Mouse (Mus musculus) ZHBTc4 (cell line): ENCODE data around the gene Ccng1.

ENCODE experiments used
- DNase-seq: peaks from one replicate; pipeline ENCODE4 v3.0.0-alpha.2; 2011; ENCODE audit warnings: low read depth, low spot score

The Ccng1 gene

DNA sequence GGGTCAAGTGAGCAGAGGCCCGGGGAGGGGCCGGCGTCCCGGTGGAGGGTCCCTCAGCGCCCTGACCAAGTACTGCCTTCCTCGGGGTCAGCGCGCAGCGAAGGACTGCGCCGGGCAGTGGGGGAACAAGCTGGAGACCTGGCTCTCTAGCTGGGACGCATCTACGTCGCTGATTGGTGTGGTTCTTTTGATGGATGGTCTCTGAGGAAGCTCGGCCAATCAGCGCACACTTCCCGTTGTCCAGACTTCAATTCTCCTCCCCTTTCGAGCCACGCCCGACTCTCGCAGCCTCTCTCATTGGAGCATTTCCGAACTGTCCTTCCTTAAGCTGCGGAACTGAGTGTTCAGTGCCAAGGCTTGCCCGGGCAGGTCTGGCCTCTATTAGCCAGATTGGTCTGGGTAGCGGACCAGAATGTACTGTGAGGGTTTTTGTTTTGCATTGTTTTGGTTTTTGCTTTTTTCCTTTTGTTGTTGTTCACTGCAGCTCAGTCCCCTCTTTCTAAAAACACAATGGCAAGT lies at the start of gene Ccng1:
Gene Ccng1 (minus strand): TSS at position 203 of the 519 bp plus-strand sequence.
- peak; percentile 98 for DNase-seq

- DNase-seq, result no peak
These were observed 35.2 kb upstream of the Ccng1 start for GRCm38 (mm10) chr11:40790307-40790706.

GRCm38 (mm10) chr11:40789701-40790100 lies 34.6 kb upstream of the Ccng1 start:
- no peak for DNase-seq

GRCm38 (mm10) chr11:40786900-40787299 lies 31.8 kb upstream of the Ccng1 start:
- DNase-seq, result no peak

DNA sequence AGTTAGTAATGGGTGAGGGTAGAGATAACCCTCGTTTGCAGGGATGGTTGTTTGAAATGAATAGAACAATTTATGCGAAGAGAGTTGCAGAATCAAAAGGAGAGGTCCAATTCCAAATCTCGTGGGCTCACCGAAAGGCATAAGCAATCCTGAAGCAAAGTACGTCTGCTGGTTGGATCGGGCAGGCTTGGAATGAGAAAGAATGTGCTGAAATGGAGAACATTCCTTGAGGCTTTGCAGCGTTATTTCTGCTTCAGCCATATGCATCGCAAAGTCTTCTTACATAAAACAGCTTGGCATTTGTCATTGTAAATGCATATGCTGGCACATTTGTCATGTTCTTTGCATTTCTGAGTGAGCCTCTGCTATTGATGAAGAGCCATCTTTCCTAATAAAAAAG lies 29.2 kb upstream of the Ccng1 start:
- no peak for DNase-seq

- no peak for DNase-seq
These were observed 28.2 kb upstream of the Ccng1 start for GRCm38 (mm10) chr11:40783346-40783745.

DNA sequence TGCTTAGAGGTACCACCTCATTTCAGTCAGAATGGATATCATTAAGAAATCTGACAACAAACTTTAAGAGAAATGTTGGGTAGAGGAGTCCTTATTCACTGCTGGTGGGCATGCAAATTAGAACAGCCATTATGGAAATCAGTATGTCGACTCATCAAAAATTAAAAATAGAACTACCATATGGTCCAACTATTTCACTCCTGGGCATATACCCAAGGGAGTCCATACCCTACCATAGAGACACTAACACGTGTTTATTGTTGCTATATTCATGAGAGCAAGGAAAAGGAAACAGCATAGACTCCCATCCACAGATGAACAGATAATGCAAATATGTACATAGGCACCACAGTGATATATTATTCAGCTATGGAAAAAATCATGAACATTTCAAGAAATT lies 26.7 kb upstream of the Ccng1 start:
- DNase-seq, result no peak

GRCm38 (mm10) chr11:40775315-40776269 lies 20.5 kb upstream of the Ccng1 start:
- peak; percentile 55 for DNase-seq

DNA sequence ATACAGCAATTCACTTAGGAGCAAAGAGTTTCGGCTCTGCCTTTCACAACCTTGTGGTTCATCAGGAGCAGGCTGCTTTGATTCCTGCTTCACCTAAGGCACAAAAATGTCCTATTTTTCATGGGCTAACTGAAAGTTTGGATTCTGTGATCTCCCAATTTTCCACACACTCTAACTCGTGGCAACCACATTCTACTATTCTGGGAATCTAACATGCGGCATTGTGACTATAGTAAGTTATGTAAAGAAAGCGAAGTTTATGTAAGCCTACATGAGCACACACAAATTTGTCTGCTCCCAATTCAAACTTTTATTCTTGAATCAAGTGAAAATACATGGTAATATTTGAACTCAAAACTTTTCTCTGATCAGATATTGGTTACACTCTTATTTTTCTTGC lies 9.6 kb upstream of the Ccng1 start:
- no peak for DNase-seq

DNA sequence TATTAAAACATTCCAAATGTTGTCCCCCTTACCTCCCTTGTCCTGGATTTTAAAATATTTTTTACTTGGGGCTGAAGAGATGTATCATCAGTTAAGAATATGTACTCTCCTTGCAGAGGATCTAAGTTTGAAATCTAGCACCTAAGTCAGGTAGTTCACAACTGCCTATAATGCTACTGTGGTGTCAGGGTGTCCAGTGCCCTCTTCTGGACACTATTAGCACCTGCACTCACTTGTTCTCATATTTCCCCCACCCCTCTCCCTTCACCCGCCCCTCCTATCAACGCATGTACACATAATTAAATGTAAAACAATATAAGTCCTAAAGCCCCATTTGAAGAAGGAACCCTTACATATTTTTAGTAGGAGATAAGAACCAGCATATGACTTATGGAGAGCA lies 8.3 kb upstream of the Ccng1 start:
- peak; percentile 72 for DNase-seq

DNA sequence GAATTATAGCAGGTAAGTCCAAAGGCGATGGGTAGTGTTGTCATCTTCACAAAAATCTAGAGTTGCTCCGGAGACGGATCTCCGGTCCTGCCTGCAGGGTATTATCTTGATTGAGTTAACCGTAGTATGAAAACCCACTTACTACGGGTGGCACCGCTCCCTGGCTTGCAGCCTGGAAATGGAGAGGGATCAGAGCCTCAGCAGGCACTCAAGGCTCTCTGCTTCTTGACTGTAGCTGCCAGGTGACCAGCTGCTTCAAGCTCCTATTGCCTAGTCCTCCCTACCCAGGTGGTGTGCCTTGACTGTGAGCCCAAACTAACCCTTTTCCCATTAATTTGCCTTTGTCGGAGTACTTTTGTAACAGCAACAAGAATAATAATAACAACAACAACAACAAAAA lies 4.8 kb upstream of the Ccng1 start:
- DNase-seq, result no peak

- DNase-seq, result no peak
These were observed 857 bp upstream of the Ccng1 start for GRCm38 (mm10) chr11:40755968-40756367.

DNA sequence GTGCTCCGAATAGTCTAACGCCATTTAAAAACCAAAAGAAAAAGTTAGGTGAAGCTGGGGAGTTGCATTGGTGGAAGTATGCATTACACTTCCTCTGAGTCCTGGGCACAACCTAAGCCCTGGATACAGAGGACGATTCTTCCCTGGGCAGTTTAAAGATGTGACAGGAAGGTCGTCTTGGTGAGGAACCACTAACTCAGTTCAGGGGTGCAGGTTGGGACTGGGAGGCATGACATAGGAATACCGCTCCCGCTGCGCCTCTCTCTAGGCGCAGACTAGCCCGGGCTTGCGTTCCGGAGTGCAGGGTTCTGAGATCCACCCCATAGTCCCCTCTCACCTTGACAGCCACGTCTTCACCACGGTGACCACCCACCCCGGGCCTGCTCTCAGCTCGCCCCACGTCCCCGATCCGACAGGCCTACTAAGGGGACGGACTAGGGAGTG lies 425 bp downstream of the Ccng1 start:
- DNase-seq, result peak; percentile 65

DNA sequence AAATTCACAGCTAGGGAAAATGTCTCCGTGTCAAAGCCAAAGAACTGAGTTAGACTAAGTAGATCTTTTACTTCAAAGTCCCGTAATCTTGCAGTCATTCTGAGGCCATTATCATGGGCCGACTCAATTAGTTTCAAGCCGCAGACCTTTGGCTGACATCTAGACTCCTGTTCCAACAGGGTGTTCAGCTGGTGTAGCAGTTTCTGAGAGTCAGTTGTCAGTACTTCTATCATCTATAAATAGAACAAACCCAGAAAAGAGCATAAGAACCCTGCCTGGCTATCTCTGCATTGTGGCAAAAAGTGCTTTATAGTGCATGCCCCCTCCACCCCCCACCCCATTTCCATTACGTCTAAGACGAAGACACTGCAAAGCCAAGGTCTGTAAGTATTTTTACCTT lies 1.3 kb downstream of the Ccng1 start:
- DNase-seq, result no peak

DNA sequence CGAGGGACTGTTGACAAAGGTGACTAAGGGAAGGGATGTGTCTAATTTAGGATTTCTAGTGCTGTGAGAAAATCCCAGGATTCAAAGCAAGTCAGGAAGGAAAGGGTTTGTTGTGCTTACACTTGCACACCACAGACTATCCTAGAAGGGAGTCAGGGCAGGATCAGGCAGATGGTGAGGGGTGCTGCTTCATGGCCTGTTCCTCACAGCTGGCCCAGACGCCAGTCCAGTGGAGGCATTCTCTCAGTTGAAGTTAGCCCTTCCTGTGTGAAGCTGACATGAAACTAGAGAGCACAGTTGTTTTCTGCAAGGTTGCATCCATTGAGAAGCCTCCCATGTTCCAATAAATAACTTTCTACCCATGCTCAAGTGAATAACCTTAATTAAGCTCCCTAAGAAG lies 7.4 kb downstream of the Ccng1 start:
- DNase-seq, result peak; percentile 47

- DNase-seq, result no peak
These were observed 8.8 kb downstream of the Ccng1 start for GRCm38 (mm10) chr11:40746361-40746760.

DNA sequence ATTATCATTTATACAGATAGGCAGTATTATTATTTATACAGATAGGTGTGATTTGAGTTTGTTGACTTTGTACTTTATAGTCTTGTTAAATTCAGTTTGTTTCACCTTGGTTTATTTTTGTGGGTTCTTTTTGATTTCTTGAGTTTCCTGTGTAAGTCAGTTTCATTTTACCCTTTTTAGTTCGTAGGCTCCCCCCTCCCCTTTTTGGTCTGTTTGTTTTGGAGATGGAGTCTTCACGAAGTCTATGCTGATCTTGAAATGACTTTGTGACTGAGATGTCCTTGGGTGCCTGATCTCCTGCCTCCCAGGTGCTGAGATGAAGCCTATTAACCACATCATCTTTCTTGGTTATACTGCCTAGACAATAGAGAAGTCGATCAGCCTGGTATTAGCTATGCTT lies 10.8 kb downstream of the Ccng1 start:
- no peak for DNase-seq

GRCm38 (mm10) chr11:40741605-40742262 lies 13.4 kb downstream of the Ccng1 start:
- DNase-seq, result no peak

DNA sequence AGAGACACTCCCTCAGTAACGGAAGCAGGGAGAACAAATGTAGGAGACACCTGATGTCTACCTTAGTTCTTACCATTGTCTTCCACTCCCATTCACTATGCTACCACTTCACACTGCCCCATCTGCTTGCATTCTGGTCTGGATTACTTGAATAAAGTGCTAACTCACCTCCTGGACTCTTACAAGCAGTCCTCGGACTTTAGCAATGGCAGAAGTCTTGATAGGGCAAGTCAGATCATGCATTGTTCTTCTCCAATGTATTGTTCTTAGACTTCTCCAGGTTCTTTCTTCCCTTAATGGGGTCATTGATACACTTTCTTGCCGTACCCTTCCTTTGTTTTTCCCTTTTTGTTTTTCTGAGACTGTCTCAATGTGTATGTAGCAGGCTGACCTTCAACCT lies 17.7 kb downstream of the Ccng1 start:
- DNase-seq, result peak; percentile 93

- no peak for DNase-seq
These were observed 20.8 kb downstream of the Ccng1 start for GRCm38 (mm10) chr11:40734251-40734752.

DNA sequence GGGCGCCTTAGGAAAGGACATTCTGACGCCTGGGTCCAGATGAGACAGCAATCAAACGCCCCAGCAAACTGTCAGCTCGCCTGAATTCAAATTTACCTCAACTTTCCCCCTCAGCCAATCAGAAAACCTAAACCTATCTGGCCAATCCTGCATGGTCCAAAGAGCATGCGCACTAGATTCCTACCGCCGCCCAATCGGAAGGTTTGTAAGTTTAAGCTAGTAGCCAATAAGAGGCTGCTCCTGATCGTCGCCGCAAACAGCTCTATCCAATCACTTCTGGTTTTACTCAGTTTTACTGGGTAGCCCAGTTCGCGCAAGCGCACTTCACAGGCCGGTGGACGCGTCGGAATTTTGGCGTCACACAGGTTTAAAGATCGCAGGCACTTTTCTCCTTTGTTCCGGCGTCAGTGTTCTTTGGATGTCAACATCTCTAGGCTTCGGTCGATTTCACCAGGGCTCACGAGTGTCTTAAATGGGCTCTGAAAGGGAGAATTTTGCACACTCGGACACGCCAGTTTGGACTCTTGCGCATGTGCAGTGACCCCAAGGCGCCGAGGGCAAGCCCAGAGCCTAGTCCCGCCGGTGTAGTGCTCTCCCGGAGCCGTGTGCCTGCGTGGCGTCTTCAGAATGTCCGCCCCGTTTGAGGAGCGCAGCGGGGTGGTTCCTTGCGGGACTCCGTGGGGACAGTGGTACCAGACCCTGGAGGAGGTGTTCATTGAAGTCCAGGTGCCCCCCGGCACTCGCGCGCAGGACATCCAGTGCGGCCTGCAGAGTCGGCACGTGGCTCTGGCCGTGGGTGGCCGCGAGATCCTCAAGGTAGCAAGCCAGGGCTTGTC lies 21.6 kb downstream of the Ccng1 start, which contains the start of the genes Hmmr and Nudcd2:
Gene Hmmr (minus strand): TSS at position 84 of the 836 bp plus-strand sequence.
Gene Nudcd2 (plus strand): TSS at position 329 of the 836 bp plus-strand sequence.
- DNase-seq, result peak; percentile 99
